Mouse (Mus musculus) left cerebral cortex, adult 8-10 months (tissue): Measurements from ENCODE around the gene Abraxas1. TPM values are rescaled to one million over a fixed set of nuclear protein-coding genes. Genes with fewer than 3 reads are reported as not detected.

ENCODE experiments used
- DNase-seq, 2 experiments: peaks; one replicate each; pipeline ENCODE4 v3.0.0; 2022; ENCODE audit warnings: low spot score in 2 of 2
- total RNA-seq, 4 experiments: library from RNA; stranded (reverse); gene quantifications; 2 replicates each; pipeline ENCODE4 v1.2.4; 2022

Abraxas1 gene
- total RNA-seq, 4 experiments from 2014 or later: 6.5 to 14.4 (median 11.5) TPM

DNA sequence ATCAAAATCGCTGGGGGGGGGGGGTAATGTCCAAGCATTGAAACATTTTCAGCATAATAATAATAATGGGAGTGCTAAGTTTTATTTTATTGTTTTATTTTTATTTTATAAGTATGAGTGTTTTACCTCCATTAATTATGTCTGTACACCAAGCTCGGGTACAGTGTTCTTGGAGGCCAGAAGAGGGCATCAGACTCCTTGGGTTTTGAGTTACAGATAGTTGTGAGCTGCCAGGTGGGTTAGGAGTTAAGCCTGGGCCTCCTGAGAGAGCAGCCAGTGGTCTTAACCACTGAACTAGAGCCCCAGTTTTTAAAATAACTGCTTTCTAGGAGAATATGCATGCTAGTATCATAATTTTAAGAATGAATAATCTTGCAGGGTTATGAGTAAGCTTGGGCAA, 5.2 kb upstream of the Abraxas1 start:
- DNase-seq: no peak

DNA sequence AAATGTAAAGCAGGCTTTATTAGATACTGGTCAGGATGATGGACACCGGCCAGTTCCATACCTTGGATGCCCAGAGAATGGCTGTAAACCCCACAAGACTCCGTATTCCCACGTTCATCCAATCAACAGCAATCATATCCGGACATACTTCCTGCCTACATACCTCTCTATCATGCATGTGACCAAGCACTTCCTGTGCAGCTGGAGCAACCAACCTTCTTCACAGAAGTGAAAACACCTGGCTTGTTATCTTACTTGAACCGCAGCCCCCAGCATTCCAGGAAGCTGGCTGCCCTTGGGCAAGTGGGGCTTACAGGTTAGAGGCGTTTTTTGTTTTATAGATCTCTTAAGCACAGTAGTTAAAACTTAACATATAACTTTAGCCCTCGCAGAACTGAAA, 2.1 kb upstream of the Abraxas1 start:
- DNase-seq: no peak

DNA sequence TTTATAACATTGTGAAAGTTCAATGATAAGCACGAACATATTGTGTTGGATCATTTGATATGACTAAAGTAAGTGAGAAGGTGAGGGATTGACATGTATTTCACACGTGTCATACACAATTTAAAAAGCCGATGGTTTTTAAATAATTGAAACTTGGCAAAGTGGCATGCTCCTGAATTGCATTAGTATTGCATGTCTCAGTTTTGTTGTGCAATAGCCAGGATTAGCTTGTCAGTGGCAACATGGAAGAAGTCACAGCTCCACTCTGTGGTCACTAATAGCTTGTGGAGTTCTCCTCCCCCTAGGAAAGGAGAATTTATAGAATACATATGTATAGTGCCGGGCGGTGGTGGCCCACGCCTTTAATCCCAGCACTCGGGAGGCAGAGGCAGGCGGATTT, 610 bp upstream of the Abraxas1 start:
- DNase-seq: no peak

DNA sequence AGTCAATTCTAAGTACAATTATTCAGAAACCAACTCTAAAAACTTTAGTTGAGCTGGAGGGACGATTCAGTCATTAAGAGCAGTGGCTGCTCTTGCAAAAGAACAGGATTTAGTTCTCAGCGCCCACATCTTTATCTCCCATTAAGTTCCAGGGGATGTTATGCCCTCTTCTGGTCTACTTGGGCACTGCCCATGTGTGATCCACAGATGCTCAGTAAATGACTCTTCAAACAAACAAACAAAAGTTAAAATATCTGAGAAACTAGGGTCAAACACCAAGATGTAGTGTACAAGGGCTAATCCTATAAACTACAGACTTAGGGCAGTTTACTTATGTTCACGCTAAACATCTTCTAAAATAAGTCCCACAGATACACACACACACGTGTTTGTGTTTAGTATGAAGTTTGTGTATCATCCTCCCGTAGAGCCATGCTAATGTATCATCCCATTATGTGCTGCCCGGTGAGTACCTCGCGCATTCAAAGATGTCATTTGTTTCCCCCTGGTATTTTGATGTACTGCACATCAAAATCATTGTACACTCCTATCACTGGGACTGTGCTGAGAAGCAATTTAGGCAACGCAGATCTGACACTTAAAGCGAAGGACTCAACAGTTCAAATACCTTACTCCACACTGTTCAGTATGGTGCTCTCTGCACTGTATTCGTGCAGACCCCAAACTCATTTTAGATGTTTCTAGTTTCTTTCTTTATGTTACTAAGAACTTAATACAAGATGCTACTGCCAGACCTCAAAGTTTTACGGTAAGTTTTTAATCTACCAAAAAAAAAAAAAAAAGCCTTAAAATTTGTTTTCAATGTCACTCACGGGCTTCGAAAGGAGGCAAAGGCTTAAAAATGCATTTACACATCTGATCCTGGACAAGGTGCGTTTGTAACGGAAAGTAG, 941 bp downstream of the Abraxas1 start:
- DNase-seq: no peak

DNA sequence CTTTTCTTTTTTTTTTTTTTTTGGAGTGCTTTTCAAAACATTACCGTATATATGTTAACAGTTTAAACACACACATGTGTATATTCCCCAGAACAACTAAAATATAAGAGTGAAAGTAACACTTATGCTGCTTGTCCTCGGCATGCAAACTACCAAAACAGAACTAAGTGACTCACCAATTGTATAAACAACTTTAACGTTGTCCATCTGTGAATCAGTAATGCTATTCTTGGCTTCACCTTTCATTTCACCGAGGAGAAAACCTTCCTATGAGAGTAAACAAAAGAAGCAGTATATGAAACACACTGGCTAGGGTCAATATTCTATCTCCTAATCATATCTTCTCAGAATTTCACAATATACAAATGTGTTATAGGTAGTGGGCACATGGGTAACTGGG, 2.4 kb downstream of the Abraxas1 start:
- DNase-seq: no peak

DNA sequence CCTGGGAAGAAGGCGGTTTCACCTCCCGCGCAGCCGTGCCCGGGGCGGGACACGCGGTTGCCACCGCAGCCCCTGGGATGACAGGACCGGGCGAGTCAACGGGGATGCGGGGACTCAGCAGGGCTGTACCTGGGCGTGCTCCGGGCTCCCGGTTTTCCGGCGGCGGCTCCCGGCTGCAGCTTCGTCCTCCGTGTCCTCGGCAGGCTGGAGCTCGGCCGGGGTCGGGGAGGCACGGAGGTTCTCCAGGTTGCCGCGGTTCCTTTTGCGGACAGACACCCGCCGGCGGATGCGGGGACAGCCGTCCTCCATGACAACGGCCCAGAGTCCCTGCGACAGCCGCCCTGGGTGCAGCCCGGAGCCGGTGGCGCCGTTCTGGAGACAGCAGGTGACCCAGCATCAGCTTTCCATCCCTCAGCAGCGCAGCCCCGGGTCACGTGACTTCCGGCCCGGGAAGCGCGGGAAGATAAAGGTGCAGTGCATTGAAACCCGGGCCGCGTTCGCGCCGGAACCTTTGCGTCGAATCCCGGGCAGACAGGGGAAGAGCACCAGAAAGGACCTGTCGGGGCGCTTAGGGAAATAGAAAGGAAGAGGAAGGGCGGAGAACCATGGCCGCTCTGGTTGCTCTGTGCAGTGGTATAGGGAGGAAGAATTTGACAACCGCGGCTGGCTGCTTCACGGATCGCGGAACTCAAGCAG, 22.5 kb downstream of the Abraxas1 start, which contains the start of the genes Helq and Mrps18c:
Helq (minus strand) TSS at position 434 of the 696 bp plus-strand sequence.
Mrps18c (plus strand) TSS at position 463 of the 696 bp plus-strand sequence.
- DNase-seq: peak; percentile 84 to 90

DNA sequence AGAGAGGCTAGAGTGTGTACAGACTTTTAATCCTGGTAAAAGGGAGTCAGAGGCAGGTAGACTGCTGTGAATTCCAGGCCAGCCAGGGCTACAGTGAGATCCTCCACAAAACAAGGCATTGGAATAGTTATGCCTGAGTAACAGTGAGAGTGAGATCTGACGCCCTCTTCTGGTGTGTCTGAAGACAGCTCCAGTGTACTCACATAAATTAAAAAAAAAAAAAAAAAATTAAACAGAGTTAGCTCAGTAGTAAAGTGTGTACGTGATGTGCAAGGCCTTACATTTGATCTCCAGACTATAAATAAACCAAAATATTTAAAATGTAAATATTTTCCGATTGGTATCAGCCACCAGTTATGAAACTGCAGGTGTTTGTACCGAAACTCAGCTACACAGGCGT, 26.7 kb downstream of the Abraxas1 start:
- no peak for DNase-seq

DNA sequence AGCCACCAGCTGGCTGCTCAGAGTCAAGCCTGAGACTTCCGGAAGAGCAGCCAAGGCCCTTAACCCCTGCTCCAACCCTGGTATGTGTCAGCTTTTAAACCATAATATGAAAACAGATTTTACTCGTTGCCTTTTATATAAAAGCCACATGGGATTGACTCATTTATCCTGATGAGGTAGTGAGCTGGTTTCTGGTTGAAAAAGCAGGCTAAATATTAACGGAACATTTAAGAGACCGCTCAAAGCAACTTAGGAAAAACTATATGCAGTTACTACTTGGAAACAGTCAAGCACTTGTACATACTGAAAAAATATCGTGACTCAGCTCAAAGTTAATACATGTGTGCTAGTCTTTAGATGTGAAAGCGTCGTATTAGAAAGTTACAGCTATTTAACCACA, 28.5 kb downstream of the Abraxas1 start:
- DNase-seq: no peak

DNA sequence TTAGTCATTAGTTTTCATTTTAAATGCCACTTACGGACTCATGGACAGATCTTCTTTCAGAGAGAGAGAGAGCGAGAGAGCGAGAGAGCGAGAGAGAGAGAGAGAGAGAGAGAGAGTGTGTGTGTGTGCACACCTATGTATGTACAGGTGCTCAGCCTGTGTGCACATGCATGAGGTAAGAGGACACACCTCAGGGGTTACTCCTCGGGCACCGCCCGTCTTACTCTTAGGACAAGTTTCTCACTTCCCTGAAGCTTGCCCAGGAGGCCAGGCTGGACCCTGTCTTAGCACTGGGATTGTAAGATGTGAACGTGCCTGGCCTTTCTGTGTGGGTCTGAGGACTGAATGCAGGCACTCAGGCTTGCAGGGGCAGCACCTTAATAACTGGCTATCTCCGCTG, 33.2 kb downstream of the Abraxas1 start:
- DNase-seq: no peak

DNA sequence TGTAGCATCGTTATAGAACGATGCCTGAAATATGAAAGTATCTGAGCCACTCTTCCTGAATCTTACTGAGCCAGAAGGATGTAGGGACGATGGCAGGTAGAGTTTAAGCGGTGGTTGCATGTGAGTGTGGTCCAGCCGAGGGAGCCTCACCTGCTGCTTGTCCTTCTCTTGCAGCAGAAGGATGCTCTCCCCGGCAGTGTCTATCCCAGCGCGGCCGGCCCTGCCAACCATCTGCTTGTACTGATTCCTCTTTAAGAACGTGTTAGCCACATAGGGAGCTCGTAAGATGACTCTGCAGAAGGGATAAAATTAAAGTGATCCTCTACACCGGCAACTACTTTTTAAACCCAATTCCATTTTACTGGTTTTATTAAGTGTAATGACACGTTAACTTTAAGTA, 41.8 kb downstream of the Abraxas1 start:
- DNase-seq: no peak

DNA sequence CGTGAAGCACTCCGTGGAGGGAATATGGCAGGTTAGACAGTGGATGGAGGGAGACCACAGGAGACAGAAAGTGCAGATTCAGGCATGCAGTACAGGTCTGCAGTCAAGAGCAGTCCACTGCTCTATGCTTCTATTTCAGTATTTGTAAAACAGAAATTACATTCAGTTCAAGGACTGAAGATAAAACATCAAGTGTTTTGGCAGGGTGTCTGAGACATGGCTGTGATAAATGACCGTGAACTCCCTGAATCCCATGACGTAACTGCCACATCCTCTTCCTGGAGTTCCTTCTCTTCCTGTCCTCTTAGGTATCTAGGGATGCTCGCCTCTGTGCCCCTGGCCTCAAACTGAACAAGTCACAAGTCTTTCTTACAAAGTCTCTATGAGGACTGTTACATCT, 43.9 kb downstream of the Abraxas1 start:
- no peak for DNase-seq

DNA sequence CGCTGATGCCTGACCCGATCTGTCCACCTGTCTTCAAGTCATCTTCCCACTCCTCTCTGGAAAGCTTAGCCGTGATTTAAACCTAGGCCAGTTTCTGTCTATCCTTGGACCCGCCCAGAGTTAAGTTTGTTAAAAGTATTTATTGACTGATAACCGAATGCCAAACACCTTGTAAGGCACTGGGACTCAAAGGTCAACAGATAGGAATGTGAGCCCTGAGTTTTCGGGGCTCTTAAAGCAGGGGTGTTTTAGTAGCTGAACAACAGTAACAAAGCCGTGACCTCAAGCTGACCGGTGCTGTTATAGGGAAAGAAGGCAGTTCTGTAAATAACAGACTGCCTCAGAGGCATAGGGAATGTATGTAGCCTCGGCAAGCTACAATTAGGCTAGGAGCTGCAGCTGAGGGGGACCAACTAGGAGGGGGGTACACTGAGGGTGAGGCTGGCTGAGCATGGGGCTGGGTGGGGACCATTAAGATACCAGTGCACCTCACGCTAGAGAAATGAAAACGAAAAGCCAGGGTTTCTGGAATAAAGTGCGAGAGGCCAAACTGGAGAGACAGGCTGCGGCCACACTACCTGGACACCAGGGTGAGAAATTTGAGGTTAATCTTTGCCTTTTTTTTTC, 44.9 kb downstream of the Abraxas1 start:
- DNase-seq: no peak

DNA sequence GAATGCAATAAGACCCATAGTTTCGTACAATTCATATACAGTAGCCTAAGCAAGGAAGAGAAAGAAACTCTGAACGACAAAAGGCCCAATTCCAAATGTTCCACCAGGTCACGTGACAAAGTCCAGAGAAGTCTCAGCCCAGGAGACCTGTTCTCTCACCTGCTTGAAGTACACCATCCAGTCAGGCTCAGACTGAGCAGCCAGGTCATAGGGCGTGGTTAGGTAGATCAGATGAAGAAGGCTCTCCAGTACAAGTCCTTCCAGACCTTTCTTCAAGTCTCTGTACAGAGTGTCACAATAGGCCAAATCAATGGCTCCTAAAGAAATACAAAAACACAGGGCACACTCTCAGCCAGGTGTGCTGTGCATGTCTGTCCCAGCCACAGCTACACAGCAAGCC, 49.2 kb downstream of the Abraxas1 start:
- DNase-seq: no peak

DNA sequence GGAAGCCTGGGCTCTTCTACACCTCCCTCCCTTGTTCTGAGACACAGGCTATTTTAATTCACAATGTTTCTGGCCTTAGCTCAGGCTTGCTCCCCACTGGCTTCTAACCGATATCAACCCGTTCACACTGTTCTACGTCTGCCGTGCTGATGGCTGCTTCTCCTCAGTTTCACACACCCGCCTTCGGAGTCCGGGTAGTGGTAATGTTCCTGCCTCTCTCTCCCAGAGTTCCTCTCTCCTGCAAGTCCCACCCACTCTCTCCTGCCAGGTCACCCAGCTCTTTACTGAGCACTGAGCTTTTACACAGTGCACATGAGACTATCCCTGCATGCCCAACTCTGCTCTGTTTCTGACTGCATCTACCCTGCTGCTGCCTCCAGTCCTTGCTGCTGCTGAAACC, 54.7 kb downstream of the Abraxas1 start:
- DNase-seq: no peak

DNA sequence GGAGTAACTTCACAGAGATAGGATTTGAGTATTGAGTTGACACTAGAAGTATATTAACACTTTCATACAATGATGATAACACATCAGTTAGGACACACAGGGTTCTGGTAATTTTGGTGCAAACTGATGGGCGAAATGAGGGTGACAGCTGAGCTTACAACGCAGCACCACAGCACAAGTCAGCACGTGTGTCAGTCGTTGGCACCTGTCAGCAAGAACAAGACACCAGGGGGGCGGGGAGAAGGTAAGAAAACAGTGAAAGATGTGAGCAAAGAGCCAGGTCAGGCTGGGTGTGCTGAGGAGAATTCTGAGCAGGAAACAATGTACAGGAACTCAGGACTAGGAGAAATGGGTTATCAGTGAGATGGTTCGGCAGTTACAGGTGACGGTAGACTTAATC, 59.0 kb downstream of the Abraxas1 start:
- no peak for DNase-seq

DNA sequence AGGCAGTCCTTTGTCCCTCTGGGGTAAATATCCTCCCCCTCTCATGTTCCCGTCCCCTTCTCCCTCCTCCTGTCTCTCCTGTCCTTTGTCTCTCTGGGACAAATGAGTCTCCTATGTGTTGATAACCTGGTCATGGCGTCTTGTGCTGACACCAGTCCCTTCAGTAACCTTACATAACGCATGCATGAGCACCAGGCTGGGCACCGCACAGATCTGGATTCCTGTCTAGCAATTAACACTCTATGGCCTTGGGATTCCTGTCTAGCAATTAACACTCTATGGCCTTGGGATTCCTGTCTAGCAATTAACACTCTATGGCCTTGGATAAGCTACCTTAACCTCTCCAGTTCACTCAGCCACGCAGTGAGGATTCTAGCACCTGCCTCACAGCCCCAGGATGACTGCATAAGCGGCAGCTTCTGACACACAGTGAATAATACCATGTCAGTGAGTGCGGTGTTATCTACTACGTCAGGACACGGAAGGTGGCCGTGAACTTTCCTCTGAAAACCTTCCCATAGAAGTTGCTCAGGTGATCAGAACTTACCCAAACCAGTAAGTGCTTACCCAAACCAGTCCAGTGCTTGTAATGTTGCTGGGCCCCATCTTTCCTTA, 60.6 kb downstream of the Abraxas1 start:
- DNase-seq: no peak

DNA sequence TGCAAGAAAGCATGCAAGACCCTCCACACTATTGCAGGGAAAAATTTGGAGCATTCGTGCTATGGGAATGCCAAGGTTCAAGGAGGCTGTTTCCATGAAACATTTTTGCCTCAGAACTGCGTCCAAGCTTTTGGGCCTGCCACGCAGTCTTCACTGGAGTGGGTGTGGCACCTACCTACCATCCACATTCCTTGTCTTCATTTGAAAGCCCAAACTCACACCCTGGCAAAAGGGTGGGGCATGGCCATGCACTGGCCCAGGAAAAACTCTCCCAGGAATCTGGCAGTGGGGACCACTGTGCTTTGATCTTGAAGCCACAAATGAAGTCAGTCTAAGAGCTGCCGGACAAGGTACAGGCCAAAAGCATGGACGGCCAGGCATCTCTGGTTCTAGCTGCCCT, 62.6 kb downstream of the Abraxas1 start:
- DNase-seq: no peak

Other genes starting within 250 kb of the Abraxas1 start
- gene Plac8, start 248.7 kb downstream of the Abraxas1 start, total RNA-seq: not detected
- 10 to 100 TPM; 71.9 to 86.4 (median 74.6) TPM for gene Coq2, start 145.8 kb downstream of the Abraxas1 start, total RNA-seq
- gene Hpse, start 101.2 kb downstream of the Abraxas1 start, total RNA-seq: 1 to 10 TPM in 3 of 4 experiments, under 1 TPM in 1; 0.93 to 1.7 (median 1.4) TPM
- gene Helq, start 22.4 kb downstream of the Abraxas1 start, total RNA-seq: 10 to 100 TPM; 18.1 to 22.3 (median 19.9) TPM
- gene Mrps18c, start 22.3 kb downstream of the Abraxas1 start, total RNA-seq: 10 to 100 TPM; 58.1 to 72.4 (median 64.7) TPM
- 1 to 10 TPM; 5.2 to 7.0 (median 5.8) TPM for gene Gpat3, start 24.7 kb upstream of the Abraxas1 start, total RNA-seq